Mouse (Mus musculus) heart, postnatal 0 days (tissue): ENCODE data around the gene Kremen2. TPM values are rescaled to one million over a fixed set of nuclear protein-coding genes. Genes with fewer than 3 reads are reported as not detected.

Experiments
- ATAC-seq: fragments of 200-750 bp; cut with Nextera tagmentation; 2 replicates; pipeline ENCODE4 v1.8.0; 2017; ENCODE audit warnings: low read depth, moderate number of reproducible peaks, moderate library complexity; ENCODE audit not compliant: insufficient read depth
- DNase-seq: peaks from one replicate; pipeline ENCODE4 v3.0.0-alpha.2; 2016; ENCODE audit warnings: low spot score
- H3K27ac ChIP-seq: fragments of 300-500 bp; sonication (generic); 2 replicates; pipeline ENCODE4 v1.5.1; 2014; ENCODE audit warnings: low read depth, mild to moderate bottlenecking
- H3K27me3 ChIP-seq: fragments of 300-500 bp; sonication (generic); 2 replicates; pipeline ENCODE4 v1.6.1; 2014; ENCODE audit warnings: low read length, mixed read lengths; ENCODE audit not compliant: control insufficient read depth, insufficient read depth
- H3K36me3 ChIP-seq: fragments of 300-500 bp; sonication (generic); replicated peaks from 2 replicates; pipeline ENCODE4 v1.6.1; 2014; ENCODE audit warnings: low read length, mixed read lengths; ENCODE audit not compliant: control insufficient read depth, insufficient read depth
- H3K4me1 ChIP-seq: fragments of 300-500 bp; sonication (generic); 2 replicates; pipeline ENCODE4 v1.6.1; 2014; ENCODE audit warnings: antibody characterized with exemption; ENCODE audit not compliant: control insufficient read depth, insufficient read depth
- H3K4me2 ChIP-seq: fragments of 300-500 bp; sonication (generic); 2 replicates; pipeline ENCODE4 v1.6.1; 2014; ENCODE audit warnings: low read depth, mild to moderate bottlenecking, low read length, moderate library complexity
- H3K4me3 ChIP-seq: fragments of 300-500 bp; sonication (generic); 2 replicates; pipeline ENCODE4 v1.5.1; 2014; ENCODE audit warnings: low read depth, low read length
- H3K9ac ChIP-seq: fragments of 300-500 bp; sonication (generic); replicated peaks from 2 replicates; pipeline ENCODE4 v1.6.1; 2014; ENCODE audit warnings: low read depth, low read length, mixed read lengths
- H3K9me3 ChIP-seq: fragments of 300-500 bp; sonication (generic); replicated peaks from 2 replicates; pipeline ENCODE4 v1.6.1; 2016; ENCODE audit warnings: low read length; ENCODE audit not compliant: control insufficient read depth
- CTCF ChIP-seq: IDR thresholded peaks from 2 replicates; pipeline ENCODE4 v1.5.1; 2016; ENCODE audit warnings: antibody characterized with exemption, control low read depth, low read depth
- EP300 ChIP-seq: IDR thresholded peaks from 2 replicates; pipeline ENCODE4 v1.6.1; 2016; ENCODE audit warnings: antibody characterized with exemption, low read depth
- WGBS: fragments of 180-500 bp; shearing (Covaris S2); extraction: QIAGEN DNeasy Blood & Tissue Kit; methylation state at CpG from one replicate; pipeline ENCODE4 v1.1.7; 2014; 5-methylcytosine and 5-hydroxymethylcytosine counted together
- polyA plus RNA-seq: library from polyadenylated mRNA; unstranded; fragments of >200 nt; fragmentation: Nextera tagmentation; extraction: Ambion mirVana; gene quantifications from 2 replicates; pipeline ENCODE4 v1.2.1, GENCODE M21; 2015
- total RNA-seq: library from RNA; depleted of rRNA; stranded (reverse); fragments of >200 nt; gene quantifications from 2 replicates; pipeline ENCODE4 v1.2.3, GENCODE M21; 2014; ENCODE audit warnings: low replicate concordance; rRNA removed

The Kremen2 gene
- total RNA-seq = 0.97 TPM in 1 of 2 replicates, not detected in the other
- polyA plus RNA-seq = not detected in 2 replicates

DNA sequence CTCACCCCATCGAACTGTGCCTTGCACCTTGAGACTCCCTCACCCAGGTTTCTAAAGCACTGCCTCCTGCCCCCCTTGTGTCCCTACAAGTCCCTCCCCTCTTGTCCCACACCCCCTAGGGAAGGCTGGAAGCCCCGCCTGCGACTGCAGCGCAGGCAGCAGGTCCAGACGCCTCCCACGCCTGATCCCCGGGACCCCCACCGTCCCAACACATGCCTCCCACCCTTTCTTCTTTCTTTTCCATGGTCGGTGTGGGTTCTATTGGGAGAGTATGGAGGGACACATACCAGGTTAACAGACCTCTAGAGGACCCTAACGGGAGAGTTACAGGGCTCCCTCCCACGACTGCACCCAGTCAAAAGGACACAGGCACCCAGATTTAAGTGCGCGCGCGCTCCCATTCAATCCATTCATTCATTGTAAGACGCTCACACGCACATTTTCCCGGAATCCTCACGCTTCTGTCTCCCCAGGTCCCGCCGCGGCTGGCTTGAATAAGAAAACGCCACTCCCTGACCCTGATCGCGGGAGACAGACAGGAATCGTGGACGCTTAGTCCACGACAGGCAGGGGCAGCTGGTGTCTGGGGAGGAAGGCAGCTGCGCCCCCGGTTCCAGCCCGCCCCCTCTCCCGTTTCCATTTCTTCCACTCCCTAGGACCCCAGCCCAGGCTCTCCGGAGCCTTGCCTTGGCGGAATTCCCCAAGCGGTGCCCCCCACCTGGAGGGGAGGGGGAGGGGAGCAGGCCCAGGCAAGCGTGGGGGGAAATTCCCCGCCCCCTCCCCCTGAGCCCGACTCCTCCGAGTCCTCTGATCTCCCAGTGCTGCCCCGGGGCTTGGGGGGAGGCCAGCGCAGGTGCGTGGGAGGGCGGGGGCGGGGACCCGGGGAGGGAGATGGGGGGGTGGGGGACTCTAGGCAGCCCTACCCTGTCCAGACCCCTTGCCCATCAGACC is at the start of gene Kremen2:
Kremen2 (minus strand) TSS at position 533 of the 951 bp plus-strand sequence.
- Histone ChIP-seq H3K9me3 (no peaks in the 10 kb centered on the region), H3K4me3 (peak within 1 kb of the TSS; percentile 30), H3K27me3 (peaks cover 70% of the 10 kb centered on the region), H3K9ac (no peak within 1 kb of the TSS), H3K4me2 (peak within 1 kb of the TSS; percentile 38), H3K36me3 (no peaks in the 10 kb centered on the region), H3K27ac (no peak within 1 kb of the TSS), H3K4me1 (peaks cover 12% of the 10 kb centered on the region)
- DNase-seq (no peak), ATAC-seq (no peak)
- TF ChIP-seq CTCF = no peak
- no peak for TF ChIP-seq EP300
- under 1% methylated on average over 44 of the region's 45 CpGs for WGBS

DNA sequence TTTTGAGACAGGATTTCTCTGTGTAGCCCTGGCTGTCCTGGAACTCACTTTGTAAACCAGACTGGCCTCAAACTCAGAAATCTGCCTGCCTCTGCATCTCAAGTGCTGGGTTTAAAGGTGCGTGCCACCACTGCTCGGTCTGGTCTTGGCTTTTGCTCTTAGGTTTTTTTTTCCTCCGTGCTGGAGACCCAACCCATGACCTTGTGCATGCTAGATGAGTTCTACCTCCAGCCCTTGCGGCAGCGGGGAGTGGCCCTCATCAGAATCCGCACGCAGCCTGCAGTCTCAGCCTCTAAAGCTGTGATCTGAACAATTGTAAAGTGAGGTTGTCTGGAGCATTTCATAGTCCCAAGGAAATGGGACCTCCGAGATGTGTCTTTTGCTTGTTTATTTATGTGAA is 49.7 kb upstream of the Kremen2 start:
- Histone ChIP-seq H3K4me1 (peaks cover 6% of the 10 kb centered on the region), H3K27ac (no peak overlapping the region), H3K36me3 (no peaks in the 10 kb centered on the region), H3K4me3 (no peak overlapping the region), H3K4me2 (no peak overlapping the region), H3K9me3 (peaks cover under 1% of the 10 kb centered on the region; the same call in 1 of the 2 replicates), H3K9ac (no peak overlapping the region), H3K27me3 (no peaks in the 10 kb centered on the region)
- WGBS = 94% methylated on average over 8 of the region's 8 CpGs
- DNase-seq (no peak), ATAC-seq (no peak)
- TF ChIP-seq CTCF = no peak
- no peak for TF ChIP-seq EP300

DNA sequence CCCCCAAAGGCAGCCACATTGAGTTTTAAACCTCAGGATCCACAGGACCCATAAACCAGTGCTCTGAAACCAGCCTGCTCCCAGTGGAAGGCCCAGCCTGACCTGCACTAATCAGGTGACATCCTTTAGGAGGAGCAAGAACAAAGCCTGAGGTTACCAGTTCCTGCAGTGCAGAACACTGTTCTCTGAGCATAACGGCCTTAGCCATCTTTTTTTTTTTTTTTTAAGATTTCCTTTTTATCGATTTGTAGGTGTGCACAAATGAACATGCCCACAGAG is 45.4 kb upstream of the Kremen2 start:
- H3K9me3 ChIP-seq = no peaks in the 10 kb centered on the region
- TF ChIP-seq EP300 (no peak), CTCF (no peak)
- ATAC-seq (0 out of 2 replicates have a peak, but pooled peaks have one; percentile 31), DNase-seq (no peak)
- peaks cover 22% of the 10 kb centered on the region for H3K4me1 ChIP-seq
- 47% methylated on average over 2 of the region's 2 CpGs for WGBS
- H3K27me3 ChIP-seq = no peaks in the 10 kb centered on the region
- H3K4me3 ChIP-seq = peak overlapping the region; percentile 46
- peak overlapping the region; percentile 69; the same call in 1 of the 2 replicates for H3K9ac ChIP-seq
- peak overlapping the region; percentile 86; the same call in 1 of the 2 replicates for H3K27ac ChIP-seq
- peak overlapping the region; percentile 63 for H3K4me2 ChIP-seq
- no peaks in the 10 kb centered on the region for H3K36me3 ChIP-seq

DNA sequence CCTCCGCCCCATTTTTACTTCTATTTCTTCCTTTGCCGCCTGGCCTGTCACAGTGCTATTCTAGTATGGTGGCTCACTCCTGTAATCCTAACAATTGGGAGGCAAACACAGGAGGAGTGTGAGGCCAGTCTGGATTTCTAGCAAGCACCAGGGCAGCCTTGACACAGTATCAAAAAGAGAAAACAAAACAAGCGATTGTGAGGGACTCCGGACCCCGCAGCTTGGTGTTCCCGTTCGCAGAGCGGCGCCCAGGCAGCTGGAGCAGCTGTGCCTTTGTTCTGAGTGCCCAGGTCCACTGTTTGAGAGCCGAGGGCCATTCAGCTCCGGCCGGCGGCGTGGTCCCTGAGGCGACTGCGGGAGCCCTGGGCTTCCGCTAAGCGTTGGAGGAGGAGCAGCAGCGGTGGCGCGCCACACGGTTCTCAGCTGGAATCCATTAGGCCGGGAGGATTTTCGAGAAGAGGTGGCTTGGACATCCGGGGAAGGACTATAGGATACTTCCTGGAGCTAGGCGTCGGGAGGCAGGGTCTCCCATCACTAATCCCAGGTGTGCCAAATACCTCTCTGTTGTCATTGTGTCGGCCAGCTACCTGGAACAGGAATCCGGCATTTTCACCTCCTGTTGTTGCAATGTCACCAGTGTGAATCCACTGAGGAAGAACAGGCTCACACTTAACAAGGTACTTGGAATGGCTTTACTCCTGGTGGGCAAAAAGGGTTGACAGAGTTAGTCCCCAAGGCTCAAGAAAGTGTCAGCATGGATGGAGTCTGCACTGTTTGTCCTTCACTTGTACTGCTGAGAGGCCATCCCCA is 44.8 kb upstream of the Kremen2 start, which contains the start of gene Srrm2:
Srrm2 (plus strand) TSS at position 264 of the 810 bp plus-strand sequence.
- no peaks in the 10 kb centered on the region for H3K9me3 ChIP-seq
- DNase-seq = peak; percentile 51
- H3K27me3 ChIP-seq = no peaks in the 10 kb centered on the region
- peak within 1 kb of the TSS; percentile 69 for H3K9ac ChIP-seq
- H3K4me3 ChIP-seq = peak within 1 kb of the TSS; percentile 46
- H3K36me3 ChIP-seq = no peaks in the 10 kb centered on the region
- ATAC-seq = peak; percentile 70
- H3K4me1 ChIP-seq = peaks cover 27% of the 10 kb centered on the region
- peak within 1 kb of the TSS; percentile 63 for H3K4me2 ChIP-seq
- H3K27ac ChIP-seq = peak within 1 kb of the TSS; percentile 86
- TF ChIP-seq EP300 (no peak), CTCF (no peak)
- 3% methylated on average over 29 of the region's 29 CpGs for WGBS

DNA sequence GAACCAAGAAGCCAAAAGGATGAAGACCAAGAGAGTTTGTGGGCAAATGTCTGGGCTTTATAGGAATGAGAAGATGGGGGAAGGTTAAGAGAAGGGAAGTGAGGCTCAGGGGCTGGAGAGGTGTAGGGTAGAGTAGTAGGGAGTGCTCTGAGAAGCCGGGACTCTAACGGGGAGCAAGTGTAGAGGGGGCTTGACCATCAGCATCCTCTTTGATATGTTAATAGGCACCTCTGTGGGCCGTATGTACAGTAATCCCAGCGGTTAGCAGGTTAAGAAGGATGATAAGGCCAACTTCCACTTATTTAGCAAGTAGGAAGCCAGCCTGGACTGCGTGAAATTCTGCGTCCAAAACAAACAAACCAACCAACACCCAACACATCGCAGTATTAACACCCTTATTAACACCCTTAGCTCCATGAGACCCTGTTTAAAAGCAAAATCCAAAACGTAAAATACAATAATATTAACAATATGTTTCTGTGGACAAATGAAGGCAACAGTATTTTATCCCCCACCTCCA is 44.2 kb upstream of the Kremen2 start:
- Histone ChIP-seq H3K36me3 (no peaks in the 10 kb centered on the region), H3K9ac (peak overlapping the region; percentile 69), H3K4me2 (peak overlapping the region; percentile 63), H3K4me1 (peaks cover 27% of the 10 kb centered on the region), H3K9me3 (no peaks in the 10 kb centered on the region), H3K4me3 (peak overlapping the region; percentile 46), H3K27me3 (no peaks in the 10 kb centered on the region), H3K27ac (peak overlapping the region; percentile 86)
- ATAC-seq = no peak
- TF ChIP-seq EP300 (no peak), CTCF (no peak)
- WGBS = 20% methylated on average over 8 of the region's 8 CpGs
- DNase-seq = no peak
